Mouse (Mus musculus) inflammation-experienced regulatory T-cells (primary cell): ENCODE measurements around the gene E130309D02Rik. TPM values are rescaled to one million over a fixed set of nuclear protein-coding genes. Genes with fewer than 3 reads are reported as not detected.

ENCODE experiments used
- polyA plus RNA-seq, 2 experiments: library from polyadenylated mRNA; unstranded; fragments of 100-300 nt; shearing (Covaris generic); gene quantifications; one replicate each; pipeline ENCODE4 v1.2.1; 2017

Gene E130309D02Rik
- 10 to 100 TPM; 38.4 to 61.0 TPM for polyA plus RNA-seq

DNA sequence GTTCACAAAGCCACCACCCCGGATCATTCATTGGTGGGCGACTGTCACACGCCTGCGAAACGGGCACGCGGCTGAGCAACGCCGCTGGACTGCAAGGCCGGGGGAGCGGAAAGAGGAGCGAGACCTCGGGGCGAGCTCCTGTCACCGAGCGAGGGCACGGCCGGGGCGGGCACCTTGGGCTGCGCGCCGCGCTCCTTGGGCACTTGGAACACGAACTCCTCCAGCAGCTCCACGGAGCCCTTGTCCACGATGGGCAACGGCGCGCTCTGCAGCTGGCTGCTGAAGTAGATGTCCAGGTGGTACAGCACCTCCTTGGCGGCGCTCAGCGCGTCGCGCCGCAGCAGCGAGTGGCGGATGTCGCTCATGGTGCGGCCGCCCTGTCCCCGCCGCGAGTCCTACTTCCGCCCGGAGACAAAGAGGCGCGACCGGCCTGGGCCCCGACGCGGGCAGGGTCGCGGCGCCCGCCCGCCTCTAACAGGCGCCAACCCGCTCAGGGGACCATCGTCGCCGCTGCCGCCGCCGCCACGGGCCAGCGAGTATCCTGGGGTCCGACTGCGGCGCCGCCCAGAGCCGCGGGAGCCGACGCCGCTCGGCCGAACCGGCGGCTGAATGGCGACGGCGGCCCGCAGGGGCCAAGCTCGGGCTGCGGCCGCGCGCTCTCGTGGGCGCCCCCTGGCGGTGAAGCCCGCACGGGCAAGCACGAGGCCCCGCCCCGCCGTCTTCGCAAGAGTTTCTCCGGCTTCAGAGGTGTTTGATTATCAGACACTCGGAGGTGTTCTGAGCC, at the start of gene E130309D02Rik:
Gene E130309D02Rik, minus strand, starts transcription at position 631 of the 784 bp plus-strand sequence.

DNA sequence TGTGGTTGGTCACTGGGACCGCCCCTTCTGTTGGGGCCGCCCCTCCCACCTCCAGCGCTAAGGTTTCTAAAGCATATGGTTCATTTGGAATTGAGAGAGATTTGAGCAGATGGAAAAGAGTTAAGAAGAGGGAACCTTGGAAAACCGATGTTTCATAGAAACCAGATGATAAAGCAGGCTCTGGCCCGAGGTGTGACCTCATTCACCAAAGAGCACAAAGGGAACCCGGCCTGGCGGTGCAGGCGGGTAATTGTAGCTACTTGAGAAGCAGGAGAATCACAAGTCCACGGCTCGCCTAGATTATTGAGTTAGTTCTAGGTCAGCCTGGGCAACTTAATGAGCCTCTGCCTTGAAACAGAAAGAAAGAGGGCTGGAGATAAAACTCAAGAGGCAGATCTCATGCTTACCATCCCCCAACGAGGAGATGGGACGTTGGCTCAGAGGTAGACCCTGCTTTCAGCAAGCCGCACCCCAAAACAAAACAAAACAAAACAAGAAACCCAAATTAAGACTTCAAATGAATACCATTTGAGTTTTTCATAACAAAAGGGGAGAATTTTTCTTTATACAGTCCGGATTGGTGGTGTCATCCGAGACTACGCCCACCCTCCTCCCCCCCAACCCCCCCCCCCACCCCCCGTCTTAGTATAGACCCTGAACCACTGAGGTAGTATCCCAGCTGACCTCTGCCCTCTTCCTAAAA, 41.7 kb upstream of the E130309D02Rik start, which contains the start of gene Grid2ip:
Gene Grid2ip, plus strand, starts transcription at position 653 of the 703 bp plus-strand sequence.

GRCm38 (mm10) chr5:143328690-143329495, 13.7 kb upstream of the E130309D02Rik start, which contains the start of gene Zdhhc4:
Gene Zdhhc4 (minus strand): TSS chr5:143329256.

DNA sequence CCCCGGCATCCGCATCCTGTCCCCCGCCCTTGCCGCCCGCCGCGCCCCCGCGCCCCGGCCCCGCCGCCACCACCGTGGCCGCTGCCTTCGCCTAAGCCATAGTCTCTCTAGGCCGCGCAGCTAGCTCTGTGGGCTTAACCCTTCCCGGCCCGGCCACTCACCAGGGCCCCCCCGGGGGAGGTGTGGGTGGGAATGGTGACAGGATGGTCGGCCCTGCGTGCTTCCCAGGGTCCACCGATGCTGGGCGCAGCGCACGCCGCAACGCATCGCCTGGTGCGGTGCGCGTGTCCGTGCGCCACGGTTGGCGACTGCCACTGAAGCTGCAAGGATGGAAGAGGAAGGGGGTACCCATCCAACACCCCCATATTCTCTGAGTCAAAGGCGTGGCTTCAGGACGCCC, 21.8 kb downstream of the E130309D02Rik start, which contains the start of gene Zfp853:
Gene Zfp853, minus strand, starts transcription at position 220 of the 400 bp plus-strand sequence.

DNA sequence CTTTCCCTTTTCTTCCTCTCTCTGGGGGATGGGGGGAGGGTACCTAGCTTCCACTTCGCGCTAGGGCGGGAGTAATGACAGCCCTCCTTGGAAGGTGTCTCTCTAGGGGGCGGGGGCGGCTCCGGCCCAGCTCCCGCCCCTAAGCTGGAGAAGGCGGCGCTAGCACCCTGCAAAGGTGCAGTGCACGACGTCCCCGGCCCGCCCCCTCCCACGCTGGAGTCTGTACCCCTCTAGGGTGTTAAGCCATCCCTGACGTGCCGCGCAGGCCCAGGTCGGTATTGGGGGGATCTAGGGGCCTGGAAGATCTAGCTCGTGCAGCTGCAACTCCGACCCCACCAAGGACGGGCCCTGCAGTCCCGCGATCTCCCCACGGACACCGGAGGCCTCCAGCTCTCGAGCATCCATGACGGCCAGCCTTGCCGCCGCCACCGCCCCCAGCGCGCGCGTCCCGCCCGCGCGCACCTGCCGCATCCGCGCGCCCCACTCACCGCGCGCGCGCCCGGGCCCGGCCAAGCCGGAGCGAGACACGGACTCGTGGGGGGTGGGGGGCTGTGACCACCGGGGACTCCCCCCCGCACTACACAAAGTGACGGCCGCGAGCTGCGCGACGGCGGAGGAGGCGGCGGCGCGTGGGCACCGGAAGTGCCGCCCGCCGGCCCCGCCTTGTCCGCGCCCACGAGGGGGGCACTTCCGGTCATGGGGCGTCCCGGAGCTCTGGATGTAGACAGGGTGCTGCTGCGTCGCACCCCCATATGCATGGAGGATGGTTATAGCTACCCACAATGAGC, 45.6 kb downstream of the E130309D02Rik start, which contains the start of gene Zfp316:
Gene Zfp316, minus strand, starts transcription at position 660 of the 788 bp plus-strand sequence.

Other genes starting within 250 kb of the E130309D02Rik start
- 10 to 100 TPM; 37.3 to 58.6 TPM for gene Rnf216, start 202.4 kb downstream of the E130309D02Rik start, polyA plus RNA-seq
- under 1 TPM; 0.28 to 0.81 TPM for gene Olfr718-ps1, start 167.8 kb downstream of the E130309D02Rik start, polyA plus RNA-seq
- gene Rbak, start 134.6 kb downstream of the E130309D02Rik start, polyA plus RNA-seq = 10 to 100 TPM; 15.8 to 16.5 TPM
- gene Spdye4b, start 134.3 kb downstream of the E130309D02Rik start, polyA plus RNA-seq = 1 to 10 TPM in 1 of 2 experiments, under 1 TPM in 1; 0.18 to 1.6 TPM
- gene Spdye4a, start 88.5 kb downstream of the E130309D02Rik start, polyA plus RNA-seq = under 1 TPM; 0.17 to 0.21 TPM
- 10 to 100 TPM; 20.9 to 27.8 TPM for gene Zfp12, start 80.2 kb downstream of the E130309D02Rik start, polyA plus RNA-seq
- gene Zfp316, start 45.3 kb downstream of the E130309D02Rik start, polyA plus RNA-seq = 1 to 10 TPM; 3.1 to 4.5 TPM
- gene Zfp853, start 21.7 kb downstream of the E130309D02Rik start, polyA plus RNA-seq = not detected
- 10 to 100 TPM; 87.8 to 96.0 TPM for gene Zdhhc4, start 13.9 kb upstream of the E130309D02Rik start, polyA plus RNA-seq
- 1 to 10 TPM in 1 of 2 experiments, not detected in 1; 1.1 TPM for gene Grid2ip, start 42.0 kb upstream of the E130309D02Rik start, polyA plus RNA-seq
- gene Kdelr2, start 88.5 kb upstream of the E130309D02Rik start, polyA plus RNA-seq = 10 to 100 TPM; 30.9 to 34.1 TPM
- gene Daglb, start 149.2 kb upstream of the E130309D02Rik start, polyA plus RNA-seq = 10 to 100 TPM; 13.2 to 18.0 TPM
- gene Rac1, start 212.7 kb upstream of the E130309D02Rik start, polyA plus RNA-seq = 100 to 1,000 TPM; 639 to 664 TPM